Mouse (Mus musculus) left cerebral cortex, adult 18-20 months (tissue): ENCODE results near the gene Xlr5a. TPM values are rescaled to one million over a fixed set of nuclear protein-coding genes. Genes with fewer than 3 reads are reported as not detected.
"Not testable (repeated sequence)": the region's sequence is repeated elsewhere in the genome, so short reads cannot be mapped to it uniquely, and the experiment has no call there.

Experiments
- DNase-seq, 2 experiments: peaks; one replicate each; pipeline ENCODE4 v3.0.0; 2021 to 2022; ENCODE audit warnings: low spot score in 2 of 2, mixed read lengths in 1 of 2
- long read RNA-seq, 2 experiments: library from polyadenylated mRNA; stranded (forward); transcript quantifications; one replicate each; pipeline ENCODE4 v2.0.0; 2021
- total RNA-seq, 2 experiments: library from RNA; stranded (reverse); gene quantifications; 2 replicates each; pipeline ENCODE4 v1.2.3; 2021

Xlr5a gene
- total RNA-seq, result not detected
- long read RNA-seq, experiment 1, partial matches to known transcripts, result 1 of 4 reads
- long read RNA-seq, experiment 1, other reads (novel, unspliced or antisense), result 3 of 4 reads
- long read RNA-seq, experiment 2, result 0 reads

DNA sequence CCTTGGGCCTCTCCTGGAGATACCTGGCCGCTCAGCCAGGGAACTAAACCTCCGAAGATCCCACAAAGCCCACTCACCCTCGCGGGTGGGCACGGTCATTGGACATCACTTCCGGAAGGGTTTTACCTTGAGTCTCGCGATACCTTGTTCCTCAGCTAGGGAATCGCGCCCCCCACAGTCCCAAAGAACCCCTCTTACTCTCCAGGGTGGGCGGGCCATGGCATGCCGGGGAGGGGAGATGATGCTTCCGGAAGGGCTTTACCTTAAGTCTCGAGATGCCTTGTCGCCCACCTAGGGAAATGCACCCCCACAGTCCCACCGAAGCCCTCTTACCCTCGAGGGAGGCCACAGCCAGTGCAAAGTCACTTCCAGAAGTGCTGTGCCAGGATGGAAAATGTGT lies at the start of gene Xlr5a, which contains the start of gene Xlr5c:
TSS of gene Xlr5a (minus strand) at position 101 of the 400 bp plus-strand sequence.
TSS of gene Xlr5c (minus strand) at position 101 of the 400 bp plus-strand sequence.
- not testable (repeated sequence) for DNase-seq

GRCm38 (mm10) chrX:73342483-73342895 lies 49.7 kb upstream of the Xlr5a start, which contains the start of gene Zfp275:
Zfp275 (plus strand) TSS chrX:73342621.
- peak; percentile 58 to 72 for DNase-seq

DNA sequence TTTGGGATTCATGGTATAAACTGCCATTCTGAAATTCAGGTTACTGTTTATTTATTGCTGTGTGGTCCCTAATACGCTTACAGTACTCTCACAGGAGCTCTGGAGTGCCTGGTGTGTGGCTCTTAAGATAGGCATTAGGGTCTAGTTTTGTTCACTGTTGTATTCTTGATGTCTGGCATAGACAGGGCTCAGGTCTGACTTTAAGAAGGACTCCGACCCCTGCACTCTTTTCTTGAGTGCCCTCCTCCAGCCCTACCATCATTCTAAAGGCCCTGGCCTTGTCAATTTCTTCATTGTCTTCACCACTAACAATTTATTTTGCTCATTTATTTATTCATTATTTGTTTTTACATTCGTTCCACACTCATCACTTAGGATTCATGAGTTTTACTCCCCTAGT lies 49.3 kb upstream of the Xlr5a start:
- no peak for DNase-seq

- no peak for DNase-seq
Measured at GRCm38 (mm10) chrX:73341473-73341872, 48.7 kb upstream of the Xlr5a start.

DNA sequence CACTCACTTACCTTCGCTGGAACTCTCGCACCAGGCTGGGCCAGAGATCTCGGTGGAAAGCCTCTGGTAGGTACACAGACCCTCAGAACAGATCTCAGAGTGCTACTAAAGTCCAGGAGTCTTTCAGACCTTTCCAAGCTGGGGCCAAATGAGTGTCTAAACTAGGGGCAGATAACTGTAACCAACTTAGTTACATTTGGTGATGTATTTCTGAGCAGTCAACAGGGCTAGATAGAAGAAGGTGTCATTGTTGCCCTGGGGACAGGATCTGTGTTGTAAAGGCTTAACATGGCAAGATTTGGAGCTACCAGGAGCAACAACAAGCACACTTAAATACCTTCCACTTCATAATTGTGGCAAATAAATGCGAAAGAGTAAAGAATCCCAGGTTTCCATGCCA lies 44.0 kb upstream of the Xlr5a start, which contains the start of gene Gm45015:
TSS of gene Gm45015 (minus strand) at position 101 of the 400 bp plus-strand sequence.
- no peak for DNase-seq

GRCm38 (mm10) chrX:73333548-73333947 lies 40.8 kb upstream of the Xlr5a start:
- DNase-seq, result no peak

DNA sequence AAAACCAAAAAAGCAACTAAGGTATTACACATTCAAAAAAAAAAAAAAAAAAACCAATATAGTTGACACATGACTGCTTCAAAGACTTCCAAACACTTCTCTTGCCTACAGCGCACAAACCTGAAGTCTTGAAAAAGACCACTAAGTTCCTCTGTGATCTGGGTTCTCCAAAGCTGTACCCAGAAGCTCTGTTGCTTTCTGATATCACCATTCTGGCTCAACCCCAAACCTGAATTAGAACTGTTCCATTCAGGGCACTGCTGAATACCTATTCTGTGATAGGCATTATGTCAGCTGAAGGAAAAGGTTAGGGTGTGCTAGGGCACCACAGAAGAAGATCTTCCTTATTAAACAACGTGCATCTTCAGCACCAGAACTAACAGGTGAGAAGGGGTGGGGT lies 34.4 kb upstream of the Xlr5a start:
- no peak for DNase-seq

DNA sequence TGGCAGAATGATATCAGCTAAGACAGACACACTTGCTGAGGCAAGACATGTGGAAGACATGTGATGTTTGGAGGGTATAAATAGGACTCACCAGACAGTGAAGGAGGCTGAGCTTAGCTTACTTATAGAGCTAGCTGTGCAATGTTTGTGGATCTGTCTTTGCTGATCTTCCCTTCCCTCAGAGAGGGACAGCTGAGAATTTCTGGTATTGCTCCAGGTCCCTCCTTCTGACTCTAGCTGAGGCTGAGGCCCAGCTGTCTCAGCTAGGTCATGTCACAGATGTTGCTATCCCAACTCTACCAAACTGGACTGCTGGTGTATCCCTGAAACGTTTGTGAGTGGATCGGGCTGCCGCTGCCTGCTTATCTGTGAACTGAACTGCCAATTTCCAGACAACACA lies 28.3 kb upstream of the Xlr5a start:
- DNase-seq, result no peak

GRCm38 (mm10) chrX:73312522-73312921 lies 19.7 kb upstream of the Xlr5a start:
- peak; percentile 27 to 37 for DNase-seq

DNA sequence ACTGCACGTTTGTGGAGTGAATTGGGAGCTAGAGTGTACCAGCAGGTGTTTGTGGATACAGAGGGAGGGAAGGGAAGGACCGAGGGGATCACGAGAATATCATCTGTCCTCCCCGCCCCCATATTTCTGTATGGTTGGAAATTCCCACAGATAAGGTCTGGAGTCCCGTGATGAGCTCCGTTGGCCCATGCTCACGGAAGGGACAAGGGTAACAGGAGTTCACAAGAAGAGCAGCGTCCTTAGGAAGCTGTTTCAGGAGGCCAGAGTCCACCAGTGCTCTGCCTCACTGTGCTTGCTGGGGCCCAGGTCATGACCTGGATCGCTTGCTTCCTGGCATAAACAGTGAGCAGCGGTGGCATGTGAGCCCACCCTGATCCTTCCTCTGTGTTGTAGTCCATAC lies 3.0 kb upstream of the Xlr5a start:
- not testable (repeated sequence) for DNase-seq

- DNase-seq, result not testable (repeated sequence)
Measured at GRCm38 (mm10) chrX:73265270-73265669, 27.5 kb downstream of the Xlr5a start, which contains the start of gene Xlr3c. Xlr3c (minus strand) TSS chrX:73265390.

- DNase-seq, result not testable (repeated sequence)
Measured at GRCm38 (mm10) chrX:73262428-73262827, 30.3 kb downstream of the Xlr5a start.

DNA sequence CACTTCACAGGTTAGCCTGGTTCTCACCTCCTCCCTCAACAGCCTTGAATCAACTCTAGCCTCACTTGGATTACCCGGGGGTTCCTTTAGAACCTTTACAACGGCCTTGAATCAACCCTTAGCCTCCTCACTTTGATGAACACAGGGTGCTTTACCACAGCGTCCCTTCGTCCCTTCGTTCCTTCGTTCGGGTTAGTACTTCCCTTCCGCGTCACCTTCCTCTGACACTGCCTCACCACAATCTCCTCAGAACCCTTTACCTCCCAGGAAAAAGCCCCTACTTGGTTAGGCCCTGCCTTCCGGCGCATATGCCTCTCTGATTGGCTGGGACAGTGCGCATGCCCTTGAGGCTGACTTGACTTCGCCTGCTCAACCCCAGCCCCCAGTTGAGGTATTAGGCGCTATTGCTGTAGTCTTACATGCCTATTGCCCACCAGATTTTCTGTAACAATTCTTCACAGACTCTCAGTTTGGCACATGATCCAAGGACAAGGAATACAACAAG lies 49.9 kb downstream of the Xlr5a start, which contains the start of gene Xlr4c:
TSS of gene Xlr4c (minus strand) at position 310 of the 505 bp plus-strand sequence.
- DNase-seq, result not testable (repeated sequence)

- no peak for DNase-seq
Measured at GRCm38 (mm10) chrX:73229288-73229687, 63.5 kb downstream of the Xlr5a start.

DNA sequence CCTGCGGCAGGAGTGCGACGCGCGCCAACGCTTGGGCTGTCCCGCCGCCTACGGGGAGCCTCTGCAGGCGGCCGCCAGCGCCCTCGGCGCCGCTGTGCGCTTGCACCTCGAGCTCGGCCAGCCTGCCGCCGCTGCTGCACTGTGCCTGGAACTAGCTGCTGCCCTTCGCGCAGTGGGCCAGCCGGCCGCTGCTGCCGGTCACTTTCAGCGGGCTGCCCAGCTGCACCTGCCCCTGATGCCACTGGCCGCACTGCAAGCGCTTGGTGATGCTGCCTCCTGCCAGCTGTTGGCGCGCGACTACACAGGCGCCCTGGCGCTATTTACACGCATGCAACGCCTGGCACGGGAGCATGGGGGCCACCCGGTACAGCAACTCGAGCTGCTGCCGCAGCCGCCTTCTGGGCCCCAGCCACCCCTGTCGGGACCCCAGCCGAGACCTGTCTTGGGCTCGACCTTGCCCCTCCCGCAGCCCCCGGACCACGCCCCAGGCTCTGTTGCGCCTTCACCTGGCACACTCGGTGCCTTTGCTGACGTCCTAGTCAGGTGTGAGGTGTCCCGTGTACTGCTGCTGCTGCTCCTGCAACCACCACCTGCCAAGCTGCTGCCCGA lies 64.1 kb downstream of the Xlr5a start:
- DNase-seq, result peak; percentile 25 to 47

DNA sequence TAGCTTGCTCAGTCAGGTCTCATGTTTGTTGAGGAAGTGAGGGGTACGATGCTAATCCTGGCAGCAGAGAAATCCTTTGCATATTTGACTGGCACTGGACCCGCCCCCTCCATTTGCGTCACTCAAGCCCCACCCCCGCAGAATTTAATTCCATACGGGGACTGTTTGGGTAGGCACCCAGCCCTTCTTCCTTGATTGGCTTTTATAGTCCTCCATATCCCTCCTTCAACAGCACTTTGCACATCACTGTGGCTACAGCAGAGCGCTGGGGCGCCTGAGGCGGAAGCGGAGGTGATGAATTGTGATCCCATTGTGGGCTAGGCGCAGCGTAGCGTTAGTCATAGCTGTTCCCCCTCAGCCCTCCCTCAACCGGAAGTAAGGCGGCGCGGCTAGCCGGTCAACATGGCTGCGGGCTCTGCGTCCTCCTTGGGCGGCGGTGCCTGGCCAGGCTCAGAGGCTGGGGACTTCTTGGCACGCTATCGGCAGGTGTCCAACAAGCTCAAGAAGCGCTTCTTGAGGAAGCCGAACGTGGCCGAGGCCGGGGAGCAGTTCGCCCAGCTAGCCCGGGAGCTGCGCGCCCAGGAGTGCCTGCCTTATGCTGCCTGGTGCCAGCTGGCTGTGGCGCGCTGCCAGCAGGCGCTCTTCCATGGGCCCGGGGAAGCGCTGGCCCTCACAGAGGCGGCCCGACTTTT lies 64.7 kb downstream of the Xlr5a start, which contains the start of gene F8a:
TSS of gene F8a (plus strand) at position 378 of the 692 bp plus-strand sequence.
- DNase-seq, result peak; percentile 69 to 71

- no peak for DNase-seq
Measured at GRCm38 (mm10) chrX:73225365-73225764, 67.4 kb downstream of the Xlr5a start.

DNA sequence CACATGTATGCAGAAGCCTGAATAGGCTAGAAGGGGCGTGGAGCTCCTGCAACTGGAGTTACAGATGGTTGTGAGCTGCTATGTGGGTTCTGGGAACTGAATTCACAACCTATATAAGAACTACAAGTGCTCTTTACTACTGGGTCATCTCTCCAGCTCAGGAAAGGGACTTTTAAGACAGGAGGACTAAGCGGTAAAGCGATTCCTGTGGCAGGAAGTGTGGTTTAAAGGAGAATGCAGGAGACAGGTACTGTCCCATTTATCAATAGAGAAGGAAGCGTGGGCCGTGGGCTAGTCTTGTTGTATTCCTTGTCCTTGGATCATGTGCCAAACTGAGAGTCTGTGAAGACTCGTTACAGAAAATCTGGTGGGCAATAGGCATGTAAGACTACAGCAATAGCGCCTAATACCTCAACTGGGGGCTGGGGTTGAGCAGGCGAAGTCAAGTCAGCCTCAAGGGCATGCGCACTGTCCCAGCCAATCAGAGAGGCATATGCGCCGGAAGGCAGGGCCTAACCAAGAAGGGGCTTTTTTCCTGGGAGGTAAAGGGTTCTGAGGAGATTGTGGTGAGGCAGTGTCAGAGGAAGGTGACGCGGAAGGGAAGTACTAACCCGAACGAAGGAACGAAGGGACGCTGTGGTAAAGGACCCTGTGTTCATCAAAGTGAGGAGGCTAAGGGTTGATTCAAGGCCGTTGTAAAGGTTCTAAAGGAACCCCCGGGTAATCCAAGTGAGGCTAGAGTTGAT lies 78.8 kb downstream of the Xlr5a start, which contains the start of gene Xlr4b:
TSS of gene Xlr4b (plus strand) at position 515 of the 746 bp plus-strand sequence.
- not testable (repeated sequence) for DNase-seq

DNA sequence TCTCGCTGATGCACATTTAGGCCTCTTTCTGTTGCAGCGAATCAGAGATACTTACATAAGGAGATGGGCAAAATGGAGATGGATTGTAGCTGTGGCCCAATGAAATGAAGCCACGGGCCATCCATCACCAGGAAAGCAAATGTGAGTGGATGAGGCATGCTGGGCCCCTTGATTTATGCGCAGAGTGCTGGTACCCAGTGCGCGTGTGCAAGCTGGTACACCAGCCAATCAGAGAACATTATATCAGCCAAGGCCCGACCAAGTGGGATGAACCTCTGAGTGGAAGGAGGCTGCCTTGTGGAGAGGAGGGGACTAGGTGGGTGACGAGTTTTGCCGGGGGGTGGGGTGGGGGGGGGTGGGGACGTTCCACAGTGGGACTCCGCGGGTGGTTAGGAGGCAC lies 100.8 kb downstream of the Xlr5a start, which contains the start of gene Xlr3b:
TSS of gene Xlr3b (plus strand) at position 274 of the 400 bp plus-strand sequence.
- DNase-seq, result peak in 1 of 2 experiments; percentile 1

DNA sequence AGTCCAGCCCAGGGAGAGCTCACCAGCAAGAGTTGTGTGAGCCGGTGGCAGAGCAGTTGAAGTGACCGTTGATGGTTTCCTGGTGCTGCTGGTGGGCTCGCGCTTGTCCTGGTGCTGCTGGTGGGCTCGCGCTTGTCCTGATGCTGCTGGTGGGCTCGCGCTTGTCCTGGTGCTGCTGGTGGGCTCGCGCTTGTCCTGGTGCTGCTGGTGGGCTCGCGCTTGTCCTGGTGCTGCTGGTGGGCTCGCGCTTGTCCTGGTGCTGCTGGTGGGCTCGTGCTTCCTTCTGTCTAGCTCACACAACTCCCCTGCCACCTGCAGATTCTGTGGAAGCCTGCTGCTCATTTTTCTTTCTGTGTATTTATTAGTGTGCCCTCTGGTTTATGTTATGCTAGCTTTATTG lies 115.9 kb downstream of the Xlr5a start, which contains the start of gene Spin2d:
TSS of gene Spin2d (minus strand) at position 101 of the 400 bp plus-strand sequence.
- DNase-seq, result not testable (repeated sequence)

- DNase-seq, result not testable (repeated sequence)
Measured at GRCm38 (mm10) chrX:73149350-73149749, 143.4 kb downstream of the Xlr5a start, which contains the start of gene DXBay18. DXBay18 (minus strand) TSS chrX:73149450.
